Mouse (Mus musculus): ENCODE data around the gene Gm45716. TPM values are rescaled to one million over a fixed set of nuclear protein-coding genes. Genes with fewer than 3 reads are reported as not detected.
"Not testable (repeated sequence)": the region's sequence is repeated elsewhere in the genome, so short reads cannot be mapped to it uniquely, and the experiment has no call there.

Gene Gm45716
- polyA plus RNA-seq, 1 experiment from 2014 or later = 21.1 TPM

DNA sequence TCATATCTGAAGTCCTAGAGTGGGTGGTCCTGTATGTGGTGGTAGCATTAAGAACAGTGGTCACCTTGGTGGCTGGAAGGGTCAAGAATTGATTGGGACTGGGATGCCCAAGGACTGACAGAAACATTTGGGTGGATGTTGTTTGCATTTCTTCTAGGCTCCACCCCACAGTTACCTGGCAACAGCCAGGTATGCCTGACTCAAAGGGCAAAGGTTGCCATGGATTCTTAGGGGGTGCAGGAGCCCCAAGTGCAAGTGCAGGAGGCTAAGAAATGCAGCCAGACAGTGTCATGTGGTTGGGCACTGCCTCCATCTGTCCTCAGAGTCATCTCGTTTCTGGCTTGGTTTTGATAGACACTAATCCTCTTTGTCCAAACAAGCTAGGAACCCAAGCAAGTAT lies 86.7 kb downstream of the Gm45716 start:
- Histone ChIP-seq H3K27me3 (no peaks in the 10 kb centered on the region), H3K4me2 (replicated peaks) (no peak overlapping the region), H3K9me3 (no peaks in the 10 kb centered on the region), H3K9ac (replicated peaks) (no peak overlapping the region), H3K4me1 (peaks cover 7% of the 10 kb centered on the region; the same call in 1 of the 2 replicates), H3K36me3 (peaks cover 21% of the 10 kb centered on the region), H3K4me3 (no peak overlapping the region), H3K27ac (replicated peaks) (no peak overlapping the region)
- 13% methylated on average over 1 of the region's 1 CpGs for WGBS
- ATAC-seq (ENCODE audit: low FRiP score, low read depth) = no peak

DNA sequence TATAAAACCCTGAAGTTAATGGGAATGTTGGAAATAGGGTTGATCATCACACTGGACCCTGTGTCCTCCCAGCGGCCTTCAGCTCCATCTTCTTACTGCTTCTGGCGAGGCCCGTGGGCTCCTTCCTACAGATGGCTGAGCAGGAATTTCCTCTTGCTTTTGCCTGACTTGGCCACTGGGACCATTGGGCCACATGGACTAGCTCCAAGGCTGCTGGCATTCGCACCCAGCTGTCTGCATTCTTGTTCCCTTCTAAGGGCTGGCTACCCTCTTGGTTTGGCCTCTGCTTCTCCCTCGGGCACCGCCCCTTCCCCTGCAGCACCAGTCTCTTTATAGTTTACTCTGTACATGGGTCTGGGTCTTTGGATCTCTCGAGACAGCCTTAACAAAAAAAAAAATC lies 88.2 kb downstream of the Gm45716 start:
- 93% methylated on average over 7 of the region's 7 CpGs for WGBS
- Histone ChIP-seq H3K27ac (replicated peaks) (no peak overlapping the region), H3K9me3 (no peaks in the 10 kb centered on the region), H3K4me1 (no peaks in the 10 kb centered on the region), H3K36me3 (peaks cover 21% of the 10 kb centered on the region), H3K4me3 (no peak overlapping the region), H3K9ac (replicated peaks) (no peak overlapping the region), H3K4me2 (replicated peaks) (no peak overlapping the region), H3K27me3 (no peaks in the 10 kb centered on the region)
- ATAC-seq (ENCODE audit: low FRiP score, low read depth) = no peak

DNA sequence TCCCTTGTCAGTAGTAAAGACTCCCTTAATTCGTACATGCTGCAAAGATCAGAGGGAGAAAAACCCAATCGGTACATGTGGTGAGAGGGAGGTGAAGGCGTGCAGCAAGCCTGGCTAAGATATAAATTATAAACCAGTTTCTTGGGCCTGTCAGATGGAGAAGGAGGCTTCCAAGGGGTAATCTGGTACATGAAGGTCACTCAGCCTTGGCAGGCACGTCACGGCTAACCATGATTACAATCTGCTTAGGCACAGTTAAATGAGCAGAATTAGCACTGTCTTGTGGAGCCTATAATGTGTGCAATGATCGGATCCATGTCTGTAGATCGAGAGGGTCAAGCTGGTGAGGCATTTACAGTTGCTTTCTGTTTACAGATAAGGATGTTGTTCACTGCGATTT lies 88.7 kb downstream of the Gm45716 start:
- no peak overlapping the region for H3K4me3 ChIP-seq
- H3K27ac ChIP-seq (replicated peaks) = no peak overlapping the region
- no peaks in the 10 kb centered on the region for H3K9me3 ChIP-seq
- 87% methylated on average over 8 of the region's 8 CpGs for WGBS
- no peak overlapping the region for H3K4me2 ChIP-seq (replicated peaks)
- ATAC-seq (ENCODE audit: low FRiP score, low read depth) = no peak
- no peaks in the 10 kb centered on the region for H3K27me3 ChIP-seq
- H3K9ac ChIP-seq (replicated peaks) = no peak overlapping the region
- no peaks in the 10 kb centered on the region for H3K4me1 ChIP-seq
- H3K36me3 ChIP-seq = peaks cover 20% of the 10 kb centered on the region

DNA sequence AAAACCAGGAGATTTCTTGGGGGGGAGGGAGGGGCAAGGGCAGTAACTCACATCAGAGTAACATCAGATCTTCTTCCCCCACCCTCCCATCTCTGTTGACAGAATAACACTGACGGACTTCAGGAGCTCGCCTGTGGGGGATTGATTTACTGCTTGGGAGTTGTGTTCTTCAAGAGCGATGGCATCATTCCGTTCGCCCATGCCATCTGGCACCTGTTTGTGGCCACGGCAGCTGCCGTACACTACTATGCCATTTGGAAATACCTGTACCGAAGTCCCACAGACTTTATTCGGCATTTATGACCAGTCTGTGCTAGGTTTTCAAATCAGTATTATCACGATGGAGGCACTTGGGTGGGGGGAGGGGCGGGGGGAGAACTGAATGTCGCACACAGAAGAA lies 89.1 kb downstream of the Gm45716 start:
- no peak overlapping the region for H3K27ac ChIP-seq (replicated peaks)

DNA sequence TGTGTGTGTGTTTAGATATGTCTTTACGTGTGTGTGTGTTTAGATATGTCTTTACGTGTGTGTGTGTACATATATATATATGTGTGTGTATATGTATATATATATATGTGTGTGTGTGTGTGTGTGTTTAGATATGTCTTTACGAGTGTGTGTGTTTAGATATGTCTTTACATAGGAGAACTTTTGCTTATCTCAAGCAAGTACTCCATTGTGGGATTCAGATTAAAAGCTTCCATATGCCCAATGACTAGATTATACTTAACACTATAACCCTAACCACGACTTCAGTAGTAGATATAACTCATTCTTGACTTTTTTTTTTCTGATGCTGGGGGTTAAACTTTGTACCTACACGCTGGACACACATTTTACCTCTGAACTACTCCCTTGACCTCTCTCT lies 92.6 kb downstream of the Gm45716 start:
- Histone ChIP-seq H3K9me3 (no peaks in the 10 kb centered on the region), H3K27ac (replicated peaks) (no peak overlapping the region), H3K4me3 (no peak overlapping the region), H3K9ac (replicated peaks) (no peak overlapping the region), H3K4me1 (no peaks in the 10 kb centered on the region), H3K36me3 (no peaks in the 10 kb centered on the region; the same call in 1 of the 2 replicates), H3K27me3 (no peaks in the 10 kb centered on the region), H3K4me2 (replicated peaks) (no peak overlapping the region)
- no peak for ATAC-seq (ENCODE audit: low FRiP score, low read depth)
- 91% methylated on average over 5 of the region's 5 CpGs for WGBS

More for the DNA sequence above, 89.1 kb downstream of the Gm45716 start:
- no peaks in the 10 kb centered on the region for H3K4me1 ChIP-seq
- ATAC-seq (ENCODE audit: low FRiP score, low read depth) = no peak
- H3K27me3 ChIP-seq = no peaks in the 10 kb centered on the region
- H3K4me3 ChIP-seq = no peak overlapping the region
- peaks cover 18% of the 10 kb centered on the region for H3K36me3 ChIP-seq
- H3K4me2 ChIP-seq (replicated peaks) = no peak overlapping the region
- no peak overlapping the region for H3K9ac ChIP-seq (replicated peaks)
- no peaks in the 10 kb centered on the region for H3K9me3 ChIP-seq
- WGBS = 92% methylated on average over 12 of the region's 12 CpGs

DNA sequence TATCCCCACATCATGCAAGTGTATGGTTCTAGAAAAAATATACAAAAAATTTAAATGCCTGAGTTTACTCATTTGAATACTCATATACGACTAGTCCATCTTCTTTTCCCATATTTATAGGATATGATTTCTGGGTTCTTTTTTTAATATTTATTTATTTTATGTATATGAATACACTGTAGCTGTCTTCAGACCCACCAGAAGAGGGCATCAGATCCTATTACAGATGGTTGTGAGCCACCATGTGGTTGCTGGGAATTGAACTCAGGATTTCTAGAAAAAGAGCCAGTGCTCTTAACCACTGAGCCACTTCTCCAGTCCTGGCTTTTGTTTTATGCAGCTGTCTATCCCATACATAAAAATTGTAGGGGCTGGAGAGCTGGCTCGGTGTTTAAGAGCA lies 94.5 kb downstream of the Gm45716 start:
- H3K4me3 ChIP-seq; H3K9me3 ChIP-seq; H3K4me1 ChIP-seq; H3K9ac ChIP-seq (replicated peaks); H3K36me3 ChIP-seq; H3K27me3 ChIP-seq; H3K4me2 ChIP-seq (replicated peaks); ATAC-seq (ENCODE audit: low FRiP score, low read depth); H3K27ac ChIP-seq (replicated peaks): not testable (repeated sequence)
- WGBS = 91% methylated on average over 2 of the region's 2 CpGs

DNA sequence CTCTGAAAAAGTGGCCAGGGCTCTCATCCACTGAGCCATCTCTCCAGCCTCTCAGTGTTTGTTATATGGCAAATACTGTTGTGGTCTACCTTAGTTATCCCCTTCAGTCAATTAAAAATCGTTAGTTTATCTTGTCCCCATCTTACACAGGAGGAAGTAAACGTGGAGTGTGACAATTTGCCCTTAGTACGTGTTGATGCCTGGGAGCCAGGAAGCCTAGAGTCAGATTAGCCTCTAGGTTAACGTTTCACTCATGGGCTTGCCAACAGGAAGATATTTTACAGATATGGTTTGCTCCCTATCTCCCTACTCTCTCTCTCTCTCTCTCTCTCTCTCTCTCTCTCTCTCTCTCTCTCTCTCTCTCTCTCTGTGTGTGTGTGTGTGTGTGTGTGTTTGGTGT lies 95.7 kb downstream of the Gm45716 start:
- Histone ChIP-seq H3K4me3 (no peak overlapping the region), H3K36me3 (no peaks in the 10 kb centered on the region), H3K4me2 (replicated peaks) (no peak overlapping the region), H3K9me3 (no peaks in the 10 kb centered on the region), H3K27me3 (no peaks in the 10 kb centered on the region), H3K9ac (replicated peaks) (no peak overlapping the region), H3K27ac (replicated peaks) (no peak overlapping the region), H3K4me1 (no peaks in the 10 kb centered on the region)
- ATAC-seq (ENCODE audit: low FRiP score, low read depth) = no peak
- WGBS = 75% methylated on average over 4 of the region's 4 CpGs

DNA sequence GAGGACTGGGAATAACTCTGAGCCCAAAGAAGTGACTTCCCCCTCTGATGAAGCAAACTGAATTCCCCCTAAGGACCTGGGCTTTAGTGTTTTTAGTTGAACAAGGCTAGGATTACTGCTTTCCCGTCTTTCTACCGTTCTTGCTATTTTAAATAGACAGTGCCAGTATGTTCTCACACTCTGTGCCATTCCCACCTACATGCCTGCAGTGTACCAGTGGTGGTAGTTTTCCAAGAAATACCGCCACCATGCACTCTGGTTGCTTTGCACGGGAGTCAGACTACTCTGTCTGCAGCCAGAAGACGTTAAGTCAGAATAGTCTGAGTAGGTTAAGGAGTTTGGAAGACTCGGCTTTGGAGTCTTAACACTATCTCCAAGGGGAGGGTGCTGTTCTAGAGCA lies 96.1 kb downstream of the Gm45716 start:
- Histone ChIP-seq H3K4me2 (replicated peaks) (no peak overlapping the region), H3K9me3 (no peaks in the 10 kb centered on the region), H3K36me3 (no peaks in the 10 kb centered on the region), H3K27ac (replicated peaks) (no peak overlapping the region), H3K9ac (replicated peaks) (no peak overlapping the region), H3K27me3 (no peaks in the 10 kb centered on the region), H3K4me3 (no peak overlapping the region), H3K4me1 (no peaks in the 10 kb centered on the region)
- ATAC-seq (ENCODE audit: low FRiP score, low read depth) = no peak
- 84% methylated on average over 6 of the region's 6 CpGs for WGBS

DNA sequence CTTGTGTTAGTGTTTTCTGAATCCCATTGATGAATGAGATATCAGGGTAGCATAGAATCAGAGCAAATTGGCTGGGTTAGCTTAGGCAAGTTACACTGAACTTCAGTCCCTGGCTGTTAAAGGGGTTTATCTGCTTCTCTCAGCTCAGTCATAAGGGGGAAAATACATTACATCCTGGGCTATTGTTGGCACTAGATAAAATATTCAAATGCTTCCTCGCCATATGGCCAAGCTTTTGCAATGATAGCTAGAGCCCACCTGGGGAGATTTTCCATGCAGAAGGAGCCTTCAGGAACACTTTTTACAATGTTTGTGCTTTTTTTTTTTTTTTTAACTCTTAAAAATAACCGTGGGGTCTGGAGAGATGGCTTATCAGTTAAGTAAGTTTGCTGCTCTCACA lies 96.6 kb downstream of the Gm45716 start:
- H3K4me1 ChIP-seq = no peaks in the 10 kb centered on the region
- no peak overlapping the region for H3K9ac ChIP-seq (replicated peaks)
- H3K4me3 ChIP-seq = no peak overlapping the region
- H3K36me3 ChIP-seq = no peaks in the 10 kb centered on the region
- no peak overlapping the region for H3K27ac ChIP-seq (replicated peaks)
- H3K4me2 ChIP-seq (replicated peaks) = no peak overlapping the region
- ATAC-seq (ENCODE audit: low FRiP score, low read depth) = no peak
- WGBS = 78% methylated on average over 2 of the region's 2 CpGs
- no peaks in the 10 kb centered on the region for H3K27me3 ChIP-seq
- H3K9me3 ChIP-seq = no peaks in the 10 kb centered on the region

DNA sequence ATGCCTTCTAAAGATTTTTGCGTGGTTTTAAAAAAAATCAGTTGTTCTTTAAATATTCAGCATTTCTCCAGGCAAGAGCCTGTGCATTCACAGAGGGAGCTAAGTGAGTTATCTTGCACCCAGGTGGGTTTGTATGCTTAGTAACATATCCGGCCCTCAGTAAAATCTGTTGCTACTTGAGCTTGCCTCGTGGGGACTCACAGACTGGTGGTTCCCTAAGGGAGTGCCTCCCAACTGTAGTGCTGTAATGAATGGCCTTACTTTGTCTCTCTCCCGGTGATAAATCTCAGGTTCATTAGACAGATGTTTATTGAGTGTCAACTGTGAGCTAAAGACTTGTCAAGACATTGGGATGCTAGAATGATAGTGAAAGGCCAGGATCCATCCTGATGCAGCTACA lies 97.1 kb downstream of the Gm45716 start:
- no peak overlapping the region for H3K4me3 ChIP-seq
- WGBS = 75% methylated on average over 4 of the region's 4 CpGs
- H3K9me3 ChIP-seq = no peaks in the 10 kb centered on the region
- H3K4me1 ChIP-seq = no peaks in the 10 kb centered on the region
- H3K27ac ChIP-seq (replicated peaks) = no peak overlapping the region
- H3K9ac ChIP-seq (replicated peaks) = no peak overlapping the region
- no peak overlapping the region for H3K4me2 ChIP-seq (replicated peaks)
- no peaks in the 10 kb centered on the region for H3K27me3 ChIP-seq
- no peaks in the 10 kb centered on the region for H3K36me3 ChIP-seq
- ATAC-seq (ENCODE audit: low FRiP score, low read depth) = no peak

DNA sequence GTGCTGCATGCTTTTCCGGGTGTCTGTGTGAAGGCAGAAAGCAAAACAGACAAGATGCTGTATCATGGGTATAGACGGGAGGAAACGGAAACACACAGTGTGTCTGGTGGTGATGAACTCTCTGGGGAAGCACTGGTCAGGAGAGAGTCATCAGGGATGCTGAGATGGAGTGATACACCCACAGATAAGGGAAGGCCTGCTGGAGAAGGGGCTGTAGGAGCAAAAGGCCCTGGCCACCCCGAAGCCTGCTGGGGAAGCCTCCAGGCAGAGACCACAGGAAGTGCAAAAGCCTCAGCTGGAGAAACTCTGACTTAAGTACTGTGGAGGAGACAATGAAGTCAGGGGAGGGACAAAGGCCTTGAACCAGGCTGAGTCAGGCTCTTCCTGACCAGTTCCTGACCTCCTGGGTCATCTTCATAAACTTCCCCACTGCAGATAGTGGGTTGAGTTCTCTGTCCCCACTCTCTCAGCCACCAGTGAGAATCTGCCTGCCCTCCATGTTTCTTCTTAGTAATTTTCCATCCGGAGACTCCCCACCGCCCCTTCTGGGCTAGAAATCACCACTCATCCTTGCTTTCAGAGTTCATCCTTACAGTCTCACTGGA lies 99.2 kb downstream of the Gm45716 start:
- H3K4me3 ChIP-seq = no peak overlapping the region
- H3K4me1 ChIP-seq = no peaks in the 10 kb centered on the region
- ATAC-seq (ENCODE audit: low FRiP score, low read depth) = no peak
- H3K9ac ChIP-seq (replicated peaks) = no peak overlapping the region
- no peak overlapping the region for H3K4me2 ChIP-seq (replicated peaks)
- H3K27ac ChIP-seq (replicated peaks) = no peak overlapping the region
- H3K36me3 ChIP-seq = no peaks in the 10 kb centered on the region
- no peaks in the 10 kb centered on the region for H3K9me3 ChIP-seq
- 92% methylated on average over 6 of the region's 6 CpGs for WGBS
- H3K27me3 ChIP-seq = no peaks in the 10 kb centered on the region

DNA sequence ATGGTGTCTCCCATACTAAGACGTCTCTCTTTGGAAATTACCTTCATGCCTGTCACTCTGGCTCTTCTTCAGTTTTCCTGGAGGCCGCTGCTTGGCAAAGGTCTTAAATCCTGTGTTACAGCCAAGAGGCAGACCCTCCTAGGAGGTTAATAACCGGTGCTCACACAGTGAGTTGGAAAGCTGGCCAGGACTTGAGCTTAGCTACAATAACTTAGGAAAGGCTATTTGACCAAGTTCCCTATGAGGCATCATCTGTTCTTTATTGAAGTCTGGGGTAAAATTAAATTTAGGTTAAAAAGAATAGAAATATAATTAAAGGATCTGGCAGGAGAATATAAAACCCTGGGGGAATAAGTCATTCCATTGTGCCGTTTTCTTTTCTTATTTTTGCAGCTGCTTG lies 103.7 kb downstream of the Gm45716 start:
- Histone ChIP-seq H3K36me3 (no peaks in the 10 kb centered on the region), H3K27me3 (no peaks in the 10 kb centered on the region), H3K9me3 (no peaks in the 10 kb centered on the region), H3K4me3 (no peak overlapping the region), H3K27ac (replicated peaks) (no peak overlapping the region), H3K9ac (replicated peaks) (no peak overlapping the region), H3K4me1 (no peaks in the 10 kb centered on the region), H3K4me2 (replicated peaks) (no peak overlapping the region)
- no peak for ATAC-seq (ENCODE audit: low FRiP score, low read depth)
- 58% methylated on average over 4 of the region's 4 CpGs for WGBS

DNA sequence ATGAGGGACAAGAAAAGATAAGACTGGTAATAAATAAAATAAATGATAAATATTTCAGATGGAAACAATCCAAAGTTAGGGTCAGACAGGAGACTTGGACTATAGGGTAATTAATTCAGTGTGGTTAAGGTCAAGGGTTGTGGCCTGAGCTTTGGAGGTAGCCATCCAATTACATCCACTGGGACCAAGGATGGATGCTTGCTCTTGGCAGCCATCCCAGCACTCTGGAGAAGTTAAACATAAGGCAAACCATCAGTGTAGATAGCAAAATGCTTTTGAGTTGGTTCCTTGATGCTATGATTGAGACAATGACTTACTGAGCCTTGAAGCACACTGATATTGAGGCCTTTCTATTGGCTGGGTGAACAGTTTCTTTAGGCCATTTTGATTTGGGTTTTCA lies 105.3 kb downstream of the Gm45716 start:
- Histone ChIP-seq H3K27ac (replicated peaks) (no peak overlapping the region), H3K9ac (replicated peaks) (no peak overlapping the region), H3K36me3 (no peaks in the 10 kb centered on the region), H3K9me3 (no peaks in the 10 kb centered on the region), H3K4me2 (replicated peaks) (no peak overlapping the region), H3K4me3 (no peak overlapping the region), H3K4me1 (no peaks in the 10 kb centered on the region), H3K27me3 (no peaks in the 10 kb centered on the region)
- no peak for ATAC-seq (ENCODE audit: low FRiP score, low read depth)
